Mouse (Mus musculus) heart, embryonic 16.5 days (tissue): ENCODE measurements around the gene Isg20l2. TPM values are rescaled to one million over a fixed set of nuclear protein-coding genes. Genes with fewer than 3 reads are reported as not detected.

Experiments used
- ATAC-seq: fragments of 200-750 bp; cut with Nextera tagmentation; replicated peaks from 2 replicates; pipeline ENCODE4 v1.8.0; 2017; ENCODE audit warnings: moderate number of reproducible peaks; ENCODE audit not compliant: insufficient read depth, low FRiP score; ENCODE audit errors: extremely low read depth
- H3K27ac ChIP-seq: fragments of 300-500 bp; sonication (generic); 2 replicates; pipeline ENCODE4 v1.5.1; 2014; ENCODE audit warnings: mild to moderate bottlenecking, low read length, control low read depth, moderate library complexity
- H3K27me3 ChIP-seq: fragments of 300-500 bp; sonication (generic); 2 replicates; pipeline ENCODE4 v1.6.1; 2014; ENCODE audit warnings: low read length, mixed read lengths; ENCODE audit not compliant: control insufficient read depth, insufficient read depth
- H3K36me3 ChIP-seq: fragments of 300-500 bp; sonication (generic); 2 replicates; pipeline ENCODE4 v1.6.1; 2014; ENCODE audit not compliant: control insufficient read depth, insufficient read depth
- H3K4me1 ChIP-seq: fragments of 300-500 bp; sonication (generic); 2 replicates; pipeline ENCODE4 v1.6.1; 2014; ENCODE audit warnings: low read length, mixed read lengths; ENCODE audit not compliant: control insufficient read depth, insufficient read depth
- H3K4me2 ChIP-seq: fragments of 300-500 bp; sonication (generic); 2 replicates; pipeline ENCODE4 v1.6.1; 2014; ENCODE audit warnings: low read depth, mild to moderate bottlenecking, control low read depth, low read length
- H3K4me3 ChIP-seq: fragments of 300-500 bp; sonication (generic); 2 replicates; pipeline ENCODE4 v1.5.1; 2014; ENCODE audit warnings: mild to moderate bottlenecking, control low read depth, low read length
- H3K9ac ChIP-seq: fragments of 300-500 bp; sonication (generic); 2 replicates; pipeline ENCODE4 v1.6.1; 2014; ENCODE audit warnings: low read length, control low read depth
- H3K9me3 ChIP-seq: fragments of 300-500 bp; sonication (generic); replicated peaks from 2 replicates; pipeline ENCODE4 v1.6.1; 2016; ENCODE audit warnings: low read length; ENCODE audit not compliant: control insufficient read depth
- WGBS: fragments of 180-500 bp; shearing (Covaris S2); extraction: QIAGEN DNeasy Blood & Tissue Kit; methylation state at CpG from one replicate; pipeline ENCODE4 v1.1.7; 2014; 5-methylcytosine and 5-hydroxymethylcytosine counted together
- polyA plus RNA-seq: library from polyadenylated mRNA; unstranded; fragments of >200 nt; fragmentation: Nextera tagmentation; extraction: Ambion mirVana; gene quantifications from 2 replicates; pipeline ENCODE4 v1.2.1, GENCODE M21; 2015

The Isg20l2 gene
- polyA plus RNA-seq, 1 experiment from 2014 or later: 29.2 TPM

GRCm38 (mm10) chr3:87982836-87983601 is 52.9 kb downstream of the Isg20l2 start:
- peaks cover 64% of the 10 kb centered on the region for H3K4me1 ChIP-seq
- WGBS: 7% methylated on average over 13 of the region's 13 CpGs

GRCm38 (mm10) chr3:87983627-87984026 is 53.5 kb downstream of the Isg20l2 start:
- no peaks in the 10 kb centered on the region for H3K9me3 ChIP-seq
- H3K4me3 ChIP-seq: no peak overlapping the region
- ATAC-seq: no peak
- 57% methylated on average over 6 of the region's 6 CpGs for WGBS
- H3K36me3 ChIP-seq: no peaks in the 10 kb centered on the region
- H3K27me3 ChIP-seq: peaks cover 2% of the 10 kb centered on the region; the same call in 1 of the 2 replicates
- H3K4me2 ChIP-seq: peak overlapping the region; percentile 48
- H3K9ac ChIP-seq: peak overlapping the region; percentile 67
- peaks cover 66% of the 10 kb centered on the region for H3K4me1 ChIP-seq
- peak overlapping the region; percentile 93 for H3K27ac ChIP-seq

More at GRCm38 (mm10) chr3:87982836-87983601, 52.9 kb downstream of the Isg20l2 start:
- ATAC-seq: peak; percentile 57
- Histone ChIP-seq H3K9me3 (no peaks in the 10 kb centered on the region), H3K36me3 (no peaks in the 10 kb centered on the region), H3K9ac (peak overlapping the region; percentile 67), H3K27me3 (no peaks in the 10 kb centered on the region), H3K27ac (peak overlapping the region; percentile 93), H3K4me2 (peak overlapping the region; percentile 48), H3K4me3 (peak overlapping the region; percentile 15)

DNA sequence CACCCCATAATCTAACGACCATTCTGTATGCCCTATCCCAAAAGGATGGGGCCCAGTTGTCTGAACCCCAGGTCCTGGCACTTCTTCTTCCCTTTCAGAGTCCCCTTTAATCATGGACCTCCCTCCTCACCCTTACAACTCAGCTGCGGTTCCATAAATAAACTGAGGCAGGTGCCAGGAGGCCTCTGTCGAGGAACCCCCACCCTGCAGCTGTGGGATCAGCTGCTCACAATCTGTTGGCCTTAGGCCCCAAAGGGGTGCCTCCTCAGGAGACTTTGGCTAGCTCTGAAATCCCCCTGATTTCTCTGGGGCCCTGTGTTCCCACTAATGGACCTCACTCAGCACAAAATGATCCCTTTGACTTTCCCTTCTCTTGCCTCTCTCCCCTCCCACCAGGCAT is 54.0 kb downstream of the Isg20l2 start:
- 21% methylated on average over 3 of the region's 3 CpGs for WGBS
- Histone ChIP-seq H3K36me3 (no peaks in the 10 kb centered on the region), H3K4me1 (peaks cover 66% of the 10 kb centered on the region), H3K4me3 (no peak overlapping the region), H3K9ac (no peak overlapping the region; the same call in 1 of the 2 replicates), H3K9me3 (no peaks in the 10 kb centered on the region), H3K27ac (peak overlapping the region; percentile 93), H3K27me3 (peaks cover 5% of the 10 kb centered on the region), H3K4me2 (no peak overlapping the region)
- no peak for ATAC-seq

DNA sequence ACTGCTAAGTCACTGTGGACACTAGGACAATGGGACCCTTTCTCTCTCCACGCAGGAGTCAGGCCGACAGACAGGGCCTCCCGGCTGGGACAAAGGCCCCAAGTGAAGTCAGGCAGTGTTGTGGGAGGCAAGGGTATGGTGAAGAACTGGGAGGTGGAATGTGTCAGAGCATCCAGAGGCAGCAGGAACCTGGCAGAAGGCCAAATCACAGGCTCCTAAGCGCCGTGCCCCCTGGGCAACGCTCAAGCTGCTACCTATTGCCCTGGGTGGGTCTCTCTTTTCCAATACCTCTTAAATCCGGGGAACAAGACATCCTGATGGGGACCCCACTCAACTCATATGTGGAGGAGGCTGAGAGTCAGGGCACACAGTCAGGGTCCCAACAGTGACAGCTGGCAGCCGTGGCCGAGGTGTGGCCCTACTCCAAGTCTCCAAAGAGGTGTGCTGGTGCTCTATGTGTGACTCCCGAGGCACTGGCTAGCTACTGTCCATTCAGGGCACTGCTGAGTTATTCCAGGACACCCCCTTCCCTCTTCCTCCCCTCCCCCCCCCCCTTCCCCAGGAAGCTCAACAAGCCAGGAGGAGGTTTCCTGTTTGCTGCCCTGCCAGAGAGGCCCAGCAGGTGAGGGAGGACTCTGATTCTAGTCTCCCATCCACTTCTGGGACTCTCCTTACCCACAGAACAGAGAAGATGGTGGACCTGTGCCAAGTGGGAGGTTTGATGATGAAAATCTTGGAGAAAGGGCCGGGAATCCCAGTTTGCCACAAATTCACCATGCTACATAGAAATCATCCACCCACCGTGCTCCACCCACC is 55.6 kb downstream of the Isg20l2 start:
- no peaks in the 10 kb centered on the region for H3K9me3 ChIP-seq
- H3K36me3 ChIP-seq: no peaks in the 10 kb centered on the region
- peak overlapping the region; percentile 71 for H3K27ac ChIP-seq
- H3K27me3 ChIP-seq: peaks cover 20% of the 10 kb centered on the region
- no peak overlapping the region for H3K4me3 ChIP-seq
- no peak for ATAC-seq
- H3K4me2 ChIP-seq: 0 out of 2 replicates have a peak overlapping the region, but pooled peaks have one; percentile 1
- H3K4me1 ChIP-seq: peaks cover 66% of the 10 kb centered on the region
- peak overlapping the region; percentile 48 for H3K9ac ChIP-seq
- 24% methylated on average over 12 of the region's 12 CpGs for WGBS

- Histone ChIP-seq H3K9ac (peak overlapping the region; percentile 64), H3K4me1 (peaks cover 58% of the 10 kb centered on the region), H3K4me2 (peak overlapping the region; percentile 76), H3K4me3 (peak overlapping the region; percentile 44), H3K9me3 (no peaks in the 10 kb centered on the region), H3K27me3 (peaks cover 26% of the 10 kb centered on the region), H3K27ac (peak overlapping the region; percentile 71), H3K36me3 (no peaks in the 10 kb centered on the region)
- WGBS: under 1% methylated on average over 17 of the region's 17 CpGs
- ATAC-seq: peak; percentile 64
Measured at GRCm38 (mm10) chr3:87986868-87987267, 56.8 kb downstream of the Isg20l2 start.

DNA sequence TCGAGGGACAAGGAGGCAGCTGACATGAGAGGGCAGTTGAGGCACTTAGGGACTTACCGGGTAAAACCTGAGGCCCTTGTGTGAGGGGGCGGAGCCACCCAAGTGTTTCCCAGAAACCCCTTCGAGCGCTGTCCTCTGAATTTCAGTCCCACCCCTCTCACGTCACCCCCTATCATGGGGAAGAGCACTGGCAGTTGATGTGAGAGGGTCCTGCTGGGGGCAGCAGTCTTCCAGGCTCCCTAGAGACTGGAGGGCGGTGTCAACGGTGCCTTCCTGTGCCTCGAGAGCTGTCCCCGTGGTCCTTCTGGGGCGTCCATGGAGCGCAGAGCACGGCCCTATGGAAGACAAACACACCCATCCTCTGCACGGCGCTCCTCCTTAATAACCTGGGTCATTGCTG is 57.5 kb downstream of the Isg20l2 start:
- Histone ChIP-seq H3K36me3 (no peaks in the 10 kb centered on the region), H3K9ac (peak overlapping the region; percentile 64), H3K27ac (no peak overlapping the region; the same call in 1 of the 2 replicates), H3K27me3 (peaks cover 34% of the 10 kb centered on the region), H3K4me1 (peaks cover 51% of the 10 kb centered on the region), H3K4me3 (peak overlapping the region; percentile 44), H3K4me2 (peak overlapping the region; percentile 76), H3K9me3 (no peaks in the 10 kb centered on the region)
- ATAC-seq: peak; percentile 49
- WGBS: under 1% methylated on average over 15 of the region's 15 CpGs

DNA sequence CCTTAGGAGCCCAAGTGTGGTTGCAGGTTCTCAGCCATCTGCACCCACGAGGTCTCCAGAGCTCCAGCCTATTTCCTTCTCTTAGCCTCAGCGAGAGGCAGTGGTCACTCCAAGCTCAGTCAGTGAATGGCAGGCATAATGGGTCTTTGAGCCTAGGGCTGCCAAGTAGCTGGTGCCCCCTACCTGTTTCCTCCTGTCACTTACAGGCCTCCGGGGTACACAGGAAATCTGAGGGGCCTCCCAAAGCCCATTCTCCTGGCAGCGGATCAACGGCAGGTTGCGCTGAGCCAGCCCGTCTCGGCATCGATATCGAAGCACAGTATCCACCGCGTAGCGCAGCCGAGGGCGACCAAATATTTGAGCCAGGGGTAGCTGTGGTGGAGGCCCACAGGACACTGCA is 58.0 kb downstream of the Isg20l2 start:
- Histone ChIP-seq H3K36me3 (no peaks in the 10 kb centered on the region), H3K27me3 (peaks cover 38% of the 10 kb centered on the region), H3K4me2 (peak overlapping the region; percentile 76), H3K4me3 (peak overlapping the region; percentile 44), H3K9me3 (no peaks in the 10 kb centered on the region), H3K27ac (no peak overlapping the region), H3K9ac (peak overlapping the region; percentile 64), H3K4me1 (peaks cover 46% of the 10 kb centered on the region)
- 7% methylated on average over 15 of the region's 15 CpGs for WGBS
- no peak for ATAC-seq

- Histone ChIP-seq H3K4me2 (no peak overlapping the region), H3K27me3 (peaks cover 57% of the 10 kb centered on the region), H3K27ac (no peak overlapping the region), H3K4me1 (peaks cover 31% of the 10 kb centered on the region), H3K9me3 (no peaks in the 10 kb centered on the region), H3K9ac (no peak overlapping the region), H3K36me3 (no peaks in the 10 kb centered on the region), H3K4me3 (no peak overlapping the region)
- ATAC-seq: no peak
- WGBS: 23% methylated on average over 10 of the region's 10 CpGs
Measured at GRCm38 (mm10) chr3:87989935-87990334, 59.8 kb downstream of the Isg20l2 start.
